Mouse (Mus musculus) cerebellum, adult 2 months (tissue): ENCODE data around the gene Gm21887.
"Not testable (repeated sequence)": the region's sequence is repeated elsewhere in the genome, so short reads cannot be mapped to it uniquely, and the experiment has no call there.

Experiments used
- CTCF ChIP-seq: fragments of 200-500 bp; IDR thresholded peaks from 2 replicates; pipeline ENCODE4 v1.5.1; 2011; ENCODE audit warnings: low read depth, mild to moderate bottlenecking, control low read depth, low read length, moderate library complexity, borderline replicate concordance; ENCODE audit not compliant: insufficient read depth
- POLR2A ChIP-seq: fragments of 200-500 bp; IDR thresholded peaks from 2 replicates; pipeline ENCODE4 v1.6.1; 2011; ENCODE audit warnings: low read length, control low read depth, borderline replicate concordance; ENCODE audit not compliant: insufficient read depth

DNA sequence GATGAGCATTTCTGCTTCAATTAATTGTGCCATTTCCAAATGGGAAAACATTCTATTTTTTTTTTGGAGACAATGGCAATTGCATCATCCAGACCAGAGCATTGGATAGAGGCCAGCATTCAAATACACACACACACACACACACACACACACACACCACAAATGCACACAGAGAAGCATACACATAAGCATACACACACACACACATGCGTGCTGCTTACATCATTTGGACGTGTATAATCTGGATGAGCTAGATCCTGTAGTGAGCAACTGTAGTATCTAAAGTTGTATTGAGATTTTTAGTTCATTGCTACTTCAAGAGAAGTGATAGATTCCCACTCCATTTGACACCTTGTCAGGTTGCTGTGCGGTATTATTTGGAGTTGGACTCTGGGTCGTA, 35.0 kb upstream of the Gm21887 start:
- not testable (repeated sequence) for TF ChIP-seq CTCF, POLR2A
